Mouse (Mus musculus): ENCODE data around the gene Sugct.
"Not testable (repeated sequence)": the region's sequence is repeated elsewhere in the genome, so short reads cannot be mapped to it uniquely, and the experiment has no call there.

The Sugct gene

DNA sequence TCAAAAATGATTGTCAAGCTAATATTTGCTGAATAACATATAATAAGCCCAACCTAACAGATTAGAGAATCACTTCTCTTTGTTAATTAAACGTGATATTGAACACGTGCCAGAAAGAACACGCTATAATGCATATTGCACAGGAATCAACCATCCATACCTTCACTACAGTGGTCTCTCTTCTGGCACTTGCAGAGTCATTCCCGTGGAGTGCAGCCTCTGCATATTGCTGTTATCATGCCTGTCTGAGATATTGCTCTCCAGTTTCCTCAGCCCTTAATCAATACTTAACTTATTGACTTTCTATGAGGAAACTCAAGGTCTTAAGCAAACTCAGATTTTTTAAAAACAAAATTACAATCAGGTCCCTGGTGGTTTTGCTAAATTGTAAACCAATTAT, 761.8 kb downstream of the Sugct start:
- DNase-seq (ENCODE audit: extremely low read depth, insufficient read length, low spot score) = no peak

DNA sequence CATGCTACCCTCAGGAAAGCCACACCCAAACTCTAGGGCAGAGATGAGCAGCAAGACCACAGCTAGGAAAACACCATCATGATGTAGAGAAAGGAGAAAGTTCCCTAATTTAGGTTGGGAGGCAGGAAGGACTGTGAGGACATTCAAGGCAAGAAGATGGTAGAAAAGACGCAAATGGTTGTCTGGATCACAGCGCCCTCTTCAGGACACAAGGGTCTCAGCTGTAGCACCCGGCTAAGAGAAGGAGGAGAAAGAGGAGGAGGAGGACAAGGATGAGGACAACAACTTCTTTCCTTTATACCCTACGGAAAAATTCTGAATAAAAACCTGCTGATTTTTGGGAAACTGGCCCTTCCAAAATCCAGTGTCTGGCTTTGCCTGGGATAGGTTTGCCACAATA, 774.0 kb downstream of the Sugct start:
- peak; percentile 4 for DNase-seq (ENCODE audit: extremely low read depth, insufficient read length, low spot score)

DNA sequence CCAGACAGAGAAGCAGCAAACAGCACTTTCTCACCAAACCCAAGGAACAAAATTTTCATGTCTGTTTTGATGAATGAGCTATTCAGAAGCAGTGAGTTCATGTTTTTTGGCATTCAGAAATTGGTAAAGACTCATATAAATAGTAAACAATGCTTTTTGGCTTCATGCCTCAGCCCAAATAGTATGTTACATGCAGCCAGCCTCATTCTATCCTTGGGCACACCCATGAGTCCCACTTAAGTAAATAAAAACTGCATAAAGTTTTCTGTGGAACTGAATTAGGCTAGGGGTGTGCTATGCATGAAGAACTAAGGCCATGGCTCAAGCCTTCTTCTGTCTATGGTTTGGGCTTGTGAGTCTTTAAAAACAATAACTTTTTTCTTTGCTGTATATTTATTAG, 779.7 kb downstream of the Sugct start:
- no peak for DNase-seq (ENCODE audit: extremely low read depth, insufficient read length, low spot score)

DNA sequence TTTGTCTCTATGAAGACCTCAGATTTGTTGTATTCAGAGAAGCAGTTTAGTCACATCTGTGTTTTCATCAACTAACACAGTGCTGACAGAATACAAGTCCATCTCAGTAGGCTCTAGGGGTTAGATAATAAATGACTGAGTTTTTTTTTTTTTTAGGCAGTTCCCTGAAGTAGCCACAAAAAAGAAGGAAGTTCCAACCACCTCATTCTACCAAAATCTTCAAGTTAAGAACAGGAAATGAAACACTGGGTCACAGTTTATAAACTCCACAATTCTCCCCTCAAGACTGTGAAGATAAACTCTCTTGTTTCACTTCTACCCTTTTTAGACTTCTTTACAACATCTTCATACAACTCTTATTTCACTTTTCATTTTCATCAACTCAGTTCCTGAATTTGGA, 783.1 kb downstream of the Sugct start:
- DNase-seq (ENCODE audit: extremely low read depth, insufficient read length, low spot score) = no peak

DNA sequence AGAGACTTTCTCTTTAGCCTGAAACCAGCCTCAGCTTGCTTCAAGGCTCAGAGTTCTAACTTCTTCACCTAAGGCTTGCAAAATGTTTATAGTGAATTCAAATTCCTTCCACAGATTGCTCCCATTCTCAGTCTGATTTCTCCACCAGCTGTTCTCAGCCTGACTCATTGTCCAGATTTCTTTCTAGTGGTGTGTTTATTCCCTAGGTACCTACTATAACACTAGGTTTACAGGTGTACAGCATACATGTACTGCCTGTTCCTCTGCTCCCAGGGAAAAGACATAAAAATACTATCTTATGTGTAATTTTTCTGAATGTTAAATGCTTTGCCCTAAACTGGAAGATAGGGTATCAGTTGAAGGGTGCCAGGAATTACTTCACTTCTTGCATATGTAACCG, 788.4 kb downstream of the Sugct start:
- DNase-seq (ENCODE audit: extremely low read depth, insufficient read length, low spot score) = no peak

DNA sequence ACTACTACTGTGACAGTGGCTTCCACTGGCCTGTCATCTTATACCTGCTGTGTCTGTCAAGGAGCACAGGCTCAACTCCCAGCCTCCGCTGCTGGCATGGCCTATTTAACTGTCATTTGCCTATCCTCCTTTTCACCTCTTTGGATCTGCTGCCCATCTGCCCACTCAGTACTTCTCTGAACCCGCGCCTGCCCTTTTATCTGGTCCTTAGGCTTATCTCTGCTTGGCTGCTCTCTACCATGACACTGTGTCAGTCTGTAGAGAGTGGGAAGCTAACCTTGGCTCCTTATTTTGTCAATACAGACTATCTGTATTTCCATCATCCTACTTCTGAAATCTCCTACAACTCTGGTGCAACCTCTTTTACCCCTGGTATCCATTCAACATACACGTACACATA, 793.9 kb downstream of the Sugct start:
- DNase-seq (ENCODE audit: extremely low read depth, insufficient read length, low spot score) = no peak

DNA sequence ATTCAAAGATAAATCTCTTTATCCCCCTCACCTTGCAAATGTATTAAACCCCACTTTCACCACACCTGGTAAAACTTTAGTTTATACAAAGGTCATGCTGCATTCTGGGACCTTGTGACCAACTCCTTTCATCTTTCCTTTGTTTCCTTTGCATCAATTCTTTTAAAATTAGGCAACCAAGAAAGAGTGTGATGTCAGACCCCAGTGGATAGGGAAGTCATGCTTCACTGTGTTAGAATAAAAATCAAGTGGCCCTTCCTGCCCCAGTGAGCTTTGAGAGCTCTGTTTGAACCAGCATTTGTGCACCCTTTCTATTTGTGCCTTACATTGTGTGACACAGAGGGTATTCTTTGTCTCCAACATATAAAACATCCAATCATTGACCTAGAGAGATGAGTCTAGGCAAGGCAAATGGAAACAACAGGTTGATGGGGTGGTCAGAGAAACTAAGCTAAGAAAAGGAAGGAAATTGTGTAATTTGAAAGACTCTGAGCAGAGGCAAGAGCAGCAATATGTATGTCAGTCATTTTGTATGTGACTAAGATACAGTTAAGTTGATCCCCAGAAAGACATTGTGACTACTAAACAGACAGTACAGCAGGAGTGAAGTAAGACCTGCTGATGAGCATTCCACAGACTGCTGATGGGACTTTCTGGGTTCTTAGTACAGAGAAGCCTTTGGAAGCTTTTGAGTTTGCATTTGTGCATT, 797.1 kb downstream of the Sugct start:
- DNase-seq (ENCODE audit: extremely low read depth, insufficient read length, low spot score) = no peak

DNA sequence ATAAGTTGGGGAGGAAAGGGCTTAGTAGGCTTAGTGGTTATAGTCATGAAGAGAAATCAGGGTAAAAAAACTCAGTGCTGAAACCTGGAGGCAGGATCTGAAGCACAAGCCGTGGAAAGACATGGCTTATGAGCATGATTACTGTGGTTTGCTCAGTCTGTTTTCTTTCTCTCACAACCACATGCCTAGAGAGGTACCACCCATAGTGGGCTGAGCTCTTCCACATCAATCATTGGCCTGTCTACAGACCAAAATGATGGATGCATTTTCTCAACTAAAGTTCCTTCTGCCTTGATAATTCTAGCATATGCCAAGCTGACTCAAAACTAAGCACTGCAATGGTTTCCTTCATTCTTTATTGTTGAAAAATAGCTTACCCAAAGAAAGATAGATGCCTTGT, 817.3 kb downstream of the Sugct start:
- DNase-seq (ENCODE audit: extremely low read depth, insufficient read length, low spot score) = no peak

DNA sequence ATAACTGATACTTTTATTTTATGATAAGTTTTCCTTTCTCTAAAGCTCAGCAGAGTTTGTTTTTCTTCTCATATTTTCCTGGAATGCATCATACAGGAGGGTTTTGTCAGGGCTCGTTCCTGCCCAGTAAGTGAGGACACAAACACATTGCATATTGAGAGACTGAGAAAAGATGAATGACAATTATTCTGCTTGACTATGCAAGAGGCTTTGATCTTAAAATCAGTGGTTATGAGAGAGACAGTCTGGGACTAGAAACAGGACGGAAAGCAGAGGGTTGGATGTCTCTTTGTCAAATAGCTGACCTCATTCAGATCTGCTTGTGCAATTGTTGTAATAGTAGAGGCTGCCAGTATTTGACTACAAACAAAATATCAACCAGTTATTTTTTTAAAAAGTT, 835.4 kb downstream of the Sugct start:
- DNase-seq (ENCODE audit: extremely low read depth, insufficient read length, low spot score) = no peak

DNA sequence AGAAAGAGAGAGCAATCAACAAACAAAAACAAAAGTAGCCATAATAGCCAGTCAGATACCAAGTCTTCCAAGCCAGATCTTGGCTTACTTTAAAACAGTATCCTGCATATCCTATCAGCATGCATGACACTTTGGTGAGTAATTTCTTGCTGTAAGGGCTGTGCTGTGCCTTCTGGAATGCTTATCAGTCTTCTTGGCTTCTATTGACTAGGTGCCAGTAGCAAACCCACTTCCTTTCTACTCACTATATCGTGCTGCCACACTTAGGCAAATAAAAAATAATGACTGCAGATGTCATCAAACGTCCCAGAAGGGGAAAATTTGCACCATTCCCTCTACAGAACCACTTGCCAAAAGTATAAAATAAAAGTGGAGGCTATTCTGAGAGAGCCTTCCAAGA, 848.1 kb downstream of the Sugct start:
- DNase-seq (ENCODE audit: extremely low read depth, insufficient read length, low spot score) = no peak

DNA sequence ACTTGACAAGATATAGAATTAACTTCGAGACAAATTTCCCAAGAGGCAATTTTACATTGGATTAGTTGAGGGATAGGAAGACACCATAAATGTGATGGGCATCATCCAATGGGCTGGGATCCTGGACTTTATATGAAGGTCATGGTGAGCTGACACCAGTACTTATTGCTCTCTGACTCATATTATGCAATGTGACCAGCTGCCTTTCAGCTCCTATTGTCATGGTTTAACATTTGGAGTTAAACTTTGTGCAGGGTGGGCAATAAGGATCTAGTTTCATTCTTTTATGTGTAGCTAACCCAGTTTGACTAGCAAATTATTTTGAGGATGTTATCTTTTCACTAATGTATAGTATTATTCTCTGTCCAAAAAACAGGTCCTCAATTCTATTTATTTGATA, 854.4 kb downstream of the Sugct start:
- DNase-seq (ENCODE audit: extremely low read depth, insufficient read length, low spot score) = no peak

DNA sequence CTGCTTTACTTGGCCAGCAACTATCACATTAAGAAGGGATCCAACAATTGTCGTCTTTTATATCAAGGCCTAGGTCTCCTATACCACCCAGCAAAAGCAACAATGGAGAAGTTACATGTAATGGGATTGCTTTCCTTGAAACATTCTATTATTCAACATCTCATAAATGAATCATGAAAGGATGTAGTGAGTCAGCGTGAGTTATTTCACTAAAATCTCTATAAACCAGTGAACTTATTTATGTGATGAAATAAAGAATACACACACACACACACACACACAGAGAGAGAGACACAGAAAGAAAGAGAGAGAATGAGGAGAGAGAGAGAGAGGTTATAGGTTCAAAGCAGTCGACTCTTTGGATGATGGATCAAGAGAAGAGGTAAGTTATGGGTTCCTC, 856.9 kb downstream of the Sugct start:
- no peak for DNase-seq (ENCODE audit: extremely low read depth, insufficient read length, low spot score)

DNA sequence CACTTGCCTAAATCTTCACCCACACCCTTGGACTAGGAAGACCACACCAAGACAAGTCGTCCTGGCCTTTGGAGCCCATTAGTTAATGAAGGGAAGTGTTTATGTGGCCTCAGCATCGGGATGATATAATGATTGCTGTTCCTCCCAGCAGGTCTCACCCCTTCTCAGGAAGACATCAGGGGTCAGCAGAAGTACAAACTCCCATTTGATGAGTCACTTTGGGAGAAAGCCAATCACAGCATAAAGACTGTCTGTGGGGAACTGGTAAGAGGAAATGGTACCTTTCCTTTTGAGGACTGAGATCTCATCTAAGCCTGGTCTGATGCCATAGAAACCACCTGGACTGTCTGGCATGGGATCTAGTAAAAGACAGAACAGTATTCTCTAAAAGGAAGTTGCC, 860.2 kb downstream of the Sugct start:
- DNase-seq (ENCODE audit: extremely low read depth, insufficient read length, low spot score) = no peak

DNA sequence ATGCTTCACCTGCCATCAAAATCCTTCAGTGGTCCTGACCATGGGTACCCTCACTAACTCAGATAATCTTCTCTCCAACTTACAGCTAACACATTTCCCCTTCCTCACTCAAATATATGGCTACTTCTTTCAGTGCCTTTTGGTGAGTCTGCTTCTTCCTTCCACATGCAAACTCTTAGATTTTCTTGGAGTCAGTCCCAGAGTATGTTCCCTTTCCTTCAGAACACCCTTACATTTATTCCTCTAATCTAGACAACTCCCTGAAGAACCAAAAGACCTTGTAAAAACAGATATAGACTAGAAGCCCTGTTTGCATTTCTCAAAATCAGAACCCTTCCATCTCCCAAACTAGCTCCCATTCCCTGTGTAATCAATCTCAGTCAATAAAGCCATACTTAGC, 862.3 kb downstream of the Sugct start:
- DNase-seq (ENCODE audit: extremely low read depth, insufficient read length, low spot score) = no peak

DNA sequence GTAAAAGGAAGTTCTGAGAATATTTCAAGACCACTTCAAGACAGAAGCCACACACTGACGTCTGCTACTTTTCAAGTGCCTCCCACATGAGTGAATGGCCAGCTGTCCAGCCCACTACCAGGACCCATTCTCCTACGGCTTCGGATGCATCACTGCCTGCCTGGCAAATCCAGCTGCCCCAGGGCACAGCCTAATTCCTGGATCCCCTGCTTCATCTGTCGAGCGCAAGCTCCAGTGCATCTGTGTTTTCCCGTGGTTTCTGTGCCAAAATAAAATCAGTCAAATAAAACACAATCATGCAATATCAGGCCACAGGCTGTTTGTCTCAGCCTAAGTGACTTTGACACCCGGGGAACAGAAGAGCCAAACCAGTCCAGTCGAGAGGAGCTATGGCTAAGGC, 863.5 kb downstream of the Sugct start:
- DNase-seq (ENCODE audit: extremely low read depth, insufficient read length, low spot score) = no peak

DNA sequence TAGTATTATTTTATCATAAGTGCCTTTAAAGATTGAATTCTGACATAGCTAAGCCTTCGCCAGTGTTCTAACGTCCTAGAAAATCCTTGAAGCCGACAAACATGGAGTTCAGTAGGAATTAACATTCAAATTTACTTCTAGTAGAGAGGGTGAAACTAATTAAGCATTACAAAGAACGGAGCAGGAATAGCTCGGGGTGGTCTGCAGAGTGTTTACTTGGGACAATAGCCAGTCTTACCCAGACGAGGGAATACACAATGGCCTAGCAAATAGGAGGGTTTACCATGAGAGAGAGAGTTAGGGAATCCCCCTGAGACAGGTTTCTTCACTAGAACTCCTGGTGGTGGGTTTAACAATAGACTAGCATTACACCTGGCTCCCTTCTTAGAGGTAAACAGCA, 865.1 kb downstream of the Sugct start:
- not testable (repeated sequence) for DNase-seq (ENCODE audit: extremely low read depth, insufficient read length, low spot score)

DNA sequence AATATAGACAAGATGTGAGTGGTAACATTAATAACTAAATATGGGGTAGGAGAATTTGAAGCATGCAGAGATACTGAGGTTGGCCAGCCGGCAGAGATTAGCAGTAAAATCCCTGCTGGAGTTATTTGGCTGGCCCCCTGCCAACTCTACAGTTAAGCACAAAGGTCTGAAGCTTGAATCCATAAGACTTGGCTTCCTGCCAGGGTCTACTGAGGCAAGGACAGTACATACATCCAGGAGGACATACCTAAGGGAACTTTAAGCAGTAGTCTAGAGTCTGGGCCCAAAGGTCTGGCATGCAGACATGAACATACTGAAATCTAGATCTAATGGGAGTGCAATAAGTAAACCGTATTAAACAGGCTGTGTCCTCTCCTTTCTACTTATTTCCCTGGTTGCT, 865.8 kb downstream of the Sugct start:
- no peak for DNase-seq (ENCODE audit: extremely low read depth, insufficient read length, low spot score)

DNA sequence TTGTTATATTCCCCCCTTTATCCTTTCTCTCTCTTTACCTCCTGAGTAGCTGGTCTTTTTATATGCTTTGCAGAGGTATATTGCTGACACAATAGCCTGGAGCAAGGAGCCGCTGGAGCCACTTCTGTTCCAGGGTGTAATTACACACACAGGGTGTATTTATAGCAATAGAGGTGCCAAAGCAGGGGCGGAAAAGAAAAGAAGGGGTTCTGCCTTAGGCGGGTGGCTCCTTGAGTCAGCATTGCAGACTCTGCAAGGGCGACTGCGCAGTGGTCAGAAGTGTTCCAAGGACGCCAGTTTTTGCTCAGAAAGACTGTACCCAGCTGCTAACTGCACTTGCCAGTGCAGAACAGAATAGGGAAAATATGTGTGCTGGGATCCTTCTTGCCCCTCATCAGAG, 869.7 kb downstream of the Sugct start:
- no peak for DNase-seq (ENCODE audit: extremely low read depth, insufficient read length, low spot score)

DNA sequence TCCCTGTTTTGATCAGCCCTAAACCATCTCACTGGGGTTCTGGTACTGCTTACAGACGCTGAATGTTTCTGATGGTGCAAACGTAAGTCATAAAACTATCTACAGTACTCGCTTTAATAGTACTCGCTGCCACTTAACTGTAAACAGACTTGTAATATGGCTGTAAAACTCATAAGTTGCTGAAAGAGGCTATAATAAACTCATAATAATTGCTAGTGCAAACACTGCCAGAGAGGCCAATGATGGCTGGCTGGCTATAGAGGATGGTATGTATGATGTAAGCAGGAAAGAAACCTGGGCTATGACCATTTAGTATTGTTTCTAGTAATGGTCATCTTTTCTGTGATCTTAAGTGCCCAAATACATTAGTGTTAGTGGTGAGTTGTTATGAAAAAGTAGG, 873.6 kb downstream of the Sugct start:
- DNase-seq (ENCODE audit: extremely low read depth, insufficient read length, low spot score) = no peak

DNA sequence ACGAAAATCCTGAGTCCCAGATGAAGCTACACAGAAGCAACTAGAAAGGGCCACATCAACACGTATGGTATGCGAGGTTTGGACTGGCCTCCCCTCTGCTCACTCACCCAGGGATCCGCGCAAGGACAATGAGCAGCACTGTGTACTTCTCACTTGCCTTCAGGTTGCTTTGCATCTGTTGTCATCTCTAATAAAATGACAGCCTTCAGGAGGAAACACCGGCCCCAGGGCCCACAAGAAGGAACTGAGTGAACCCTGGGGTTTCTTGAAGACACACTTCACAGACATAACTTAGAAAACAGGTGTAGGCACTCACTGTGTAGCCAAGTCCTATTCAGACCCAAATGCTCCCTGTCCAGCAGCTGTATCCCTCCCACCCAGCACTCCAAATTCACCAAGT, 877.9 kb downstream of the Sugct start:
- DNase-seq (ENCODE audit: extremely low read depth, insufficient read length, low spot score) = no peak

DNA sequence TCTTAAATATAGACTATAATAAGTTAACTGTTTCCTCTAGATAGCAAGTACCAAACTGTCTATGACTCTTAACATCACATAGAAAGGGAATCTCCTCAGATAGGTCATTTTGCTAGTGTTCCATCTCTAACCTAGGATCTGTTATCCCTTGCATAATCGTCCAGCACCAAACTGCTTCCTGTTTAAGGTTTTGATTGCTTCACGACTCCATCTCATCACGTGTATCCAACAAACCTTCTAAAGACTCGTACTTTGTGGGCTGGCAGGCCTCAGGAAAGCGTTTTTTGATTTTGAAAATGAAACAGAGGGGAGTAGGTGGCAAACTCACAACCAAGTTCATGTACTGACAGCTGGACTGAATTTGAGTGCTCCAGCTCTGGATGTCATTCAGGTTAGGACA, 878.6 kb downstream of the Sugct start:
- DNase-seq (ENCODE audit: extremely low read depth, insufficient read length, low spot score) = no peak

DNA sequence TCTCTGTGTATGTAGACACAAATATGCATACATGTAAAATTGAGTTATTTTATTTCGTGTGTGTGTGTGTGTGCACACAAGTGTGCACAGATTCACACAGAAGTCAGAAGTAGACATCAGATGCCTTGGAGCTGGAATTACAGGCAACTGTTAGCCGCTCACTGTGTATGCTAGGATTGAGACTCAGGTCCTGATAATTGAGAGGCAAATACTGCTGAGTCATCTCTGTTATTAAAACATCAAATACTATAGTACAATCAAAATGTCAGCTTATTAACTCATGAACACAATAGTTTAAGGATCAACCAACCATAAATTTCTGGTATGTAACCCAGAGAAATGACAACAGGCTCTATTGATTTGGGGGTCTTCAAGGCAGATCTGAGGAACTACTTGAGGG, 883.1 kb downstream of the Sugct start:
- DNase-seq (ENCODE audit: extremely low read depth, insufficient read length, low spot score) = no peak
